Mouse (Mus musculus) layer of hippocampus, postnatal 36 days (tissue): ENCODE data around the gene Gm10203. TPM values are rescaled to one million over a fixed set of nuclear protein-coding genes. Genes with fewer than 3 reads are reported as not detected.
"Not testable (repeated sequence)": the region's sequence is repeated elsewhere in the genome, so short reads cannot be mapped to it uniquely, and the experiment has no call there.

Source experiments
- DNase-seq, 2 experiments: peaks; one replicate each; pipeline ENCODE4 v3.0.0; 2022
- total RNA-seq, 2 experiments: library from RNA; stranded (reverse); gene quantifications; 2 replicates each; pipeline ENCODE4 v1.2.3; 2021

Gene Gm10203
- total RNA-seq, 2 experiments from 2014 or later: not detected

GRCm38 (mm10) chr6:149135631-149136030 is 5.7 kb downstream of the Gm10203 start:
- no peak for DNase-seq

- DNase-seq: no peak
Observed at GRCm38 (mm10) chr6:149137936-149138335, 8.0 kb downstream of the Gm10203 start.

GRCm38 (mm10) chr6:149139011-149139410 is 9.0 kb downstream of the Gm10203 start:
- no peak for DNase-seq

- no peak for DNase-seq
Observed at GRCm38 (mm10) chr6:149139471-149139870, 9.5 kb downstream of the Gm10203 start, which contains the start of gene Etfbkmt. Gene Etfbkmt (plus strand): TSS chr6:149139849.

- peak; percentile 72 to 75 for DNase-seq
Observed at GRCm38 (mm10) chr6:149141393-149142173, 11.6 kb downstream of the Gm10203 start.

GRCm38 (mm10) chr6:149145143-149145542 is 15.2 kb downstream of the Gm10203 start:
- no peak for DNase-seq

- no peak for DNase-seq
Observed at GRCm38 (mm10) chr6:149148436-149149229, 18.7 kb downstream of the Gm10203 start.

GRCm38 (mm10) chr6:149152119-149152518 is 22.1 kb downstream of the Gm10203 start:
- no peak for DNase-seq

GRCm38 (mm10) chr6:149153473-149154115 is 23.6 kb downstream of the Gm10203 start:
- no peak for DNase-seq

GRCm38 (mm10) chr6:149154116-149155030 is 24.4 kb downstream of the Gm10203 start:
- no peak for DNase-seq

- DNase-seq: no peak
Observed at GRCm38 (mm10) chr6:149155031-149155841, 25.3 kb downstream of the Gm10203 start.

GRCm38 (mm10) chr6:149167038-149167437 is 37.1 kb downstream of the Gm10203 start:
- DNase-seq: not testable (repeated sequence)

- no peak for DNase-seq
Observed at GRCm38 (mm10) chr6:149167672-149168071, 37.7 kb downstream of the Gm10203 start.

- no peak for DNase-seq
Observed at GRCm38 (mm10) chr6:149168436-149168835, 38.5 kb downstream of the Gm10203 start.

- not testable (repeated sequence) for DNase-seq
Observed at GRCm38 (mm10) chr6:149169965-149170364, 40.0 kb downstream of the Gm10203 start.

- no peak for DNase-seq
Observed at GRCm38 (mm10) chr6:149173831-149174625, 44.1 kb downstream of the Gm10203 start.

GRCm38 (mm10) chr6:149174932-149175570 is 45.1 kb downstream of the Gm10203 start:
- DNase-seq: no peak

GRCm38 (mm10) chr6:149179064-149179463 is 49.1 kb downstream of the Gm10203 start:
- DNase-seq: no peak
